ENCODE assay signal across 22 mouse cellular contexts in the genomic region with DNA sequence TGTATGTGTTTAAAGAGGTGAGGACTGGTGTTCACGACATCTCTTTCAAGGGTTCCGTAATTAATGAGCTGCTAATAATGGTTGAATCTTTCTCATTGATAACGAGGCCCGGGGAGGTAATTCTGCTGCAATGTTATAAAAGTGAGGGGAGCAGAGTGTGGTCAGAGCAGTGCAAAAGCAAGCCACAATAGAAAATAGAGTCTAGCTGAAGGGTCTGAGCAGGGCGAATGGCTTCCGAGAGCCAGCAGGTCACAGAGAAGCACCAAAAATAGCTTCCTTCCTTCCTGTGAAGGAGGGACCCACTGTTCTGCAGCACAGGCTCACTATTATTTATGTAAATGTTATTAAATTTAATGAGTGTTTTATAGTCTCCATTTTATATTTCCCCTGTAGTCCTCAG.
DNase-seq lines count a peak whose midpoint lies in the region; ATAC-seq and TF ChIP-seq lines count a peak whose summit lies in the region.
"Had no signal": no experiment of that assay in that cellular context is flagged by ENCODE, and none has a peak within 500 bp of the region (broad histone marks: within the 10 kb centered on the region; RNA-seq: fewer than 3 reads in every experiment).

No protein-coding gene starts in this region.

- no peak overlapping the region for H3K27ac ChIP-seq in heart, embryonic 11.5 days (ENCODE audit: low read depth, low read length)
- peak overlapping the region; percentile 36; the same call in 1 of the 2 replicates for H3K27ac ChIP-seq in kidney, postnatal 0 days
- peak overlapping the region; percentile 12; the same call in 1 of the 2 replicates for H3K27ac ChIP-seq in lung, embryonic 14.5 days (ENCODE audit: low read depth)
- H3K27ac ChIP-seq in lung, embryonic 15.5 days: no peak overlapping the region

- no peaks in the 10 kb centered on the region for H3K9me3 ChIP-seq in heart, embryonic 11.5 days (replicated peaks; ENCODE audit: control insufficient read depth, low read length)
- H3K9me3 ChIP-seq in kidney, postnatal 0 days (replicated peaks; ENCODE audit: low read length): no peaks in the 10 kb centered on the region
- no peaks in the 10 kb centered on the region for H3K9me3 ChIP-seq in lung, embryonic 14.5 days (ENCODE audit: low read depth, low read length)
- no peaks in the 10 kb centered on the region for H3K9me3 ChIP-seq in lung, embryonic 15.5 days
- H3K9me3 ChIP-seq: G1E had no signal

- H3K4me1 ChIP-seq in heart, embryonic 11.5 days (ENCODE audit: control insufficient read depth, insufficient read depth, low read length): no peaks in the 10 kb centered on the region
- no peaks in the 10 kb centered on the region for H3K4me1 ChIP-seq in kidney, postnatal 0 days (replicated peaks; ENCODE audit: insufficient read depth, low read length)
- H3K4me1 ChIP-seq in lung, embryonic 14.5 days (ENCODE audit: insufficient read depth): no peaks in the 10 kb centered on the region
- H3K4me1 ChIP-seq in lung, embryonic 15.5 days: peaks cover 9% of the 10 kb centered on the region; the same call in 1 of the 2 replicates
- no peaks in the 10 kb centered on the region for H3K4me1 ChIP-seq in lung, adult 2 months (ENCODE audit: control insufficient read depth, insufficient read depth, low read length)

- no peak for TF ChIP-seq CTCF in kidney, postnatal 0 days (IDR thresholded peaks at IDR 0.05; ENCODE audit: low read depth)
- TF ChIP-seq CTCF in lung, embryonic 14.5 days (IDR thresholded peaks at IDR 0.05; ENCODE audit: low read depth): no peak
- TF ChIP-seq CTCF in lung, adult 2 months (IDR thresholded peaks at IDR 0.05; ENCODE audit: insufficient read depth, low read length): no peak

- no peak overlapping the region for H3K4me2 ChIP-seq in heart, embryonic 11.5 days
- no peak overlapping the region for H3K4me2 ChIP-seq in kidney, postnatal 0 days (ENCODE audit: low read length)
- no peak overlapping the region for H3K4me2 ChIP-seq in lung, embryonic 14.5 days
- no peak overlapping the region for H3K4me2 ChIP-seq in lung, embryonic 15.5 days

- H3K27me3 ChIP-seq in heart, embryonic 11.5 days (ENCODE audit: control insufficient read depth, insufficient read depth, low read length): no peaks in the 10 kb centered on the region
- no peaks in the 10 kb centered on the region for H3K27me3 ChIP-seq in kidney, postnatal 0 days (ENCODE audit: insufficient read depth, low read length)
- no peaks in the 10 kb centered on the region for H3K27me3 ChIP-seq in lung, embryonic 14.5 days (ENCODE audit: insufficient read depth, low read length)
- H3K27me3 ChIP-seq in lung, embryonic 15.5 days: no peaks in the 10 kb centered on the region
- H3K27me3 ChIP-seq: CH12.LX had no signal

- H3K36me3 ChIP-seq in heart, embryonic 11.5 days (ENCODE audit: control insufficient read depth, insufficient read depth, low read length): no peaks in the 10 kb centered on the region
- no peaks in the 10 kb centered on the region for H3K36me3 ChIP-seq in kidney, postnatal 0 days (ENCODE audit: insufficient read depth, low read length)
- H3K36me3 ChIP-seq in lung, embryonic 14.5 days (ENCODE audit: insufficient read depth): no peaks in the 10 kb centered on the region
- H3K36me3 ChIP-seq in lung, embryonic 15.5 days: no peaks in the 10 kb centered on the region
- H3K36me3 ChIP-seq: G1E had no signal

- no peak overlapping the region for H3K9ac ChIP-seq in heart, embryonic 11.5 days (ENCODE audit: low read depth, low read length)
- H3K9ac ChIP-seq in kidney, postnatal 0 days (ENCODE audit: low read depth, low read length): no peak overlapping the region
- no peak overlapping the region for H3K9ac ChIP-seq in lung, embryonic 14.5 days
- no peak overlapping the region for H3K9ac ChIP-seq in lung, embryonic 15.5 days

- TF ChIP-seq POLR2A in lung, adult 2 months (IDR thresholded peaks at IDR 0.05; ENCODE audit: borderline replicate concordance, extremely low read depth, low read depth, low read length): no peak

- peak; percentile 53 for DNase-seq in heart, adult 11 months
- DNase-seq in kidney, postnatal 0 days (ENCODE audit: low spot score): peak; percentile 44
- DNase-seq in kidney, postnatal 10 days: no peak
- DNase-seq in lung, embryonic 14.5 days: peak; percentile 34
- DNase-seq in lung, postnatal 14 days: no peak
- DNase-seq in lung, adult 2 months: no peak
- DNase-seq: adrenal gland, adult 2 months; adrenal gland, adult 8-10 months; adrenal gland, postnatal 10 days; adrenal gland, postnatal 14 days; adrenal gland, postnatal 25 days; adrenal gland, postnatal 36 days; B cell, adult 2 months; cerebellum, adult 11 months; cerebellum, adult 11-12 months had no signal

- ATAC-seq in heart, embryonic 11.5 days (replicated peaks; ENCODE audit: insufficient number of reproducible peaks, low FRiP score, low TSS enrichment): no peak
- ATAC-seq in kidney, postnatal 0 days (replicated peaks; ENCODE audit: low FRiP score, low read depth): no peak
- ATAC-seq in lung, embryonic 14.5 days (ENCODE audit: insufficient read depth): peak; percentile 58; the same call in 1 of the 2 replicates
- ATAC-seq in lung, embryonic 15.5 days (ENCODE audit: borderline replicate concordance, extremely low read depth, low FRiP score, low TSS enrichment): peak; percentile 27; the same call in 1 of the 2 replicates
- ATAC-seq: activated CD4-positive, CD25-positive, alpha-beta regulatory T cell, adult 4 months; CD4-positive, CD25-positive, alpha-beta regulatory T cell, adult 4 months; Patski had no signal

- WGBS in heart, embryonic 11.5 days (ENCODE audit: insufficient replicate concordance): 53% methylated on average over 6 of the region's 6 CpGs
- WGBS in kidney, postnatal 0 days: 59% methylated on average over 6 of the region's 6 CpGs
- whole genome bisulfite sequencing in lung, embryonic 14.5 days: 22% methylated on average over 6 of the region's 6 CpGs
- WGBS in lung, embryonic 15.5 days: 32% methylated on average over 6 of the region's 6 CpGs
- WGBS in lung, adult 2 months: 41% methylated on average over 6 of the region's 6 CpGs

- no peak overlapping the region for H3K4me3 ChIP-seq in heart, embryonic 11.5 days (ENCODE audit: low read depth, low read length)
- no peak overlapping the region for H3K4me3 ChIP-seq in kidney, postnatal 0 days (replicated peaks; ENCODE audit: low read depth, low read length)
- H3K4me3 ChIP-seq in lung, embryonic 14.5 days (ENCODE audit: low read depth, low read length): no peak overlapping the region
- no peak overlapping the region for H3K4me3 ChIP-seq in lung, embryonic 15.5 days
- no peak overlapping the region for H3K4me3 ChIP-seq in lung, adult 2 months (replicated peaks; ENCODE audit: extremely low read depth, low read depth, low read length)

Comparison
In these comparisons a context has a peak if more than half of its experiments do, and no peak if none do; other contexts are left out.
1. DNase-seq: peak in heart, adult 11 months (single experiment), kidney, postnatal 0 days (single experiment) and lung, embryonic 14.5 days (single experiment); none in kidney, postnatal 10 days (single experiment), lung, postnatal 14 days (single experiment) and lung, adult 2 months (single experiment).
2. H3K27ac ChIP-seq: peak in kidney, postnatal 0 days (single experiment) and lung, embryonic 14.5 days (single experiment); none in heart, embryonic 11.5 days (single experiment) and lung, embryonic 15.5 days (single experiment).
3. ATAC-seq: peak in lung, embryonic 14.5 days (single experiment) and lung, embryonic 15.5 days (single experiment); none in heart, embryonic 11.5 days (single experiment) and kidney, postnatal 0 days (single experiment).